Mouse (Mus musculus) c-Kit-positive CD71-negative TER-119-negative erythroid progenitor cells, embryonic 14.5 days (primary cell): ENCODE data around the gene 4931414P19Rik.

Experiments
- DNase-seq: peaks from one replicate; pipeline ENCODE4 v3.0.0-alpha.2; 2013; ENCODE audit warnings: low read depth

4931414P19Rik gene

DNA sequence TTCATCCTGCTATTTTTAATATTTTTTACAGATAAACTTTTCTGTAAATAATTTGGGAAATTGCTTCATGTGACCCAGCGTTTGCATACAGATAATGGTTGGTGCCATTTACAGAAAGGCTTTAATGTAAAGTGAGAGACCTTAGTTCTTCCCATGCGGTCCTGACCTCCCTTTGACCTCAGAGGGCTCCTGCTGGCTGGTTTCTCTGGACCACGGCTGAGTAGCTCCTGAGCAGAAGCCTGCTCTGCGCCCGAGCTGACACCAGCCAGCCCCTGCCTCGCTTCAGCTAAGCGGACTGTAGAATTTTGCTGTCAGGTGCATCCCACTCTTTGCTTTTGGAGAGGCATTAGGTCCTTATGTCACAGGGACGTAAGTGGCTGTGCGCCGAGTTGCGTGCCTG lies 65.0 kb downstream of the 4931414P19Rik start:
- no peak for DNase-seq

DNA sequence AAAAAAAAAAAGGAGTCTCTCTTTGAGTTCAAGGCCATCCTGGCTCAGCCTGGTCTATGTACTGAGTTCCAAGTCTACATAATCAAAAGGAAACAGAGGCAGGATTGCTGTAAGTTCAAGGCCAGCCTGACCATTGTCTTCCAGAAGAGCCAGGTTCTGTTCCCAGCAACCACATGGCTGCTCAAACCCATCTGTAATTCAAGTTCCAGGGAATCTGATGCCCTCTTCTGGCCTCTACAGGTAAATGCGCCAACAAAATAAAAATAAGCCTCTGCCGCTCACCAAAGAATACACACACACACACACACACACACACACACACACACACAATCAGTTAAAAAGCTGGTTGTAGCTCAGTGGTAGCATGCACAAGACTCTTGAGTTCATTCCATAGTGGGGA lies 67.2 kb downstream of the 4931414P19Rik start:
- DNase-seq: no peak
